Mouse (Mus musculus) bone marrow, adult 2 months (tissue): ENCODE data around the gene Bclaf3.

Source experiments
- CTCF ChIP-seq: fragments of 200-500 bp; IDR thresholded peaks from 2 replicates; pipeline ENCODE4 v1.5.1; 2011; ENCODE audit warnings: low read length, control low read depth; ENCODE audit not compliant: control insufficient read depth, insufficient read depth
- POLR2A ChIP-seq: fragments of 200-500 bp; IDR thresholded peaks from 2 replicates; pipeline ENCODE4 v1.6.1; 2011; ENCODE audit warnings: low read depth, mild to moderate bottlenecking, control low read depth, low read length, borderline replicate concordance; ENCODE audit not compliant: control insufficient read depth

GRCm38 (mm10) chrX:159638500-159639227 is 112.2 kb downstream of the Bclaf3 start:
- no peak for TF ChIP-seq POLR2A
- TF ChIP-seq CTCF: no peak
